Mouse (Mus musculus) liver, embryonic 14.5 days (tissue): Measurements from ENCODE around the gene Pgp.

Source experiments
- CTCF ChIP-seq: IDR thresholded peaks from 2 replicates; pipeline ENCODE4 v1.5.1; 2016; ENCODE audit warnings: antibody characterized with exemption, low read depth, control low read depth
- EP300 ChIP-seq: IDR thresholded peaks from 2 replicates; pipeline ENCODE4 v1.6.1; 2016; ENCODE audit warnings: antibody characterized with exemption, low read depth

GRCm38 (mm10) chr17:24477985-24478600 is 7.9 kb downstream of the Pgp start:
- TF ChIP-seq EP300 (no peak), CTCF (no peak)
